Mouse (Mus musculus) layer of hippocampus, adult 9-11 months (tissue): Measurements from ENCODE around the gene Lrch3.
"Not testable (repeated sequence)": the region's sequence is repeated elsewhere in the genome, so short reads cannot be mapped to it uniquely, and the experiment has no call there.

Experiments used
- DNase-seq: peaks from one replicate; pipeline ENCODE4 v3.0.0; 2022

Lrch3 gene

GRCm38 (mm10) chr16:33056095-33056785 lies 142.3 kb downstream of the Lrch3 start, which contains the start of the genes Iqcg and Rpl35a:
Gene Iqcg (minus strand): TSS chr16:33056218.
Gene Rpl35a (plus strand): TSS chr16:33056453.
- DNase-seq, result peak; percentile 85

- DNase-seq, result peak; percentile 30
Measured at GRCm38 (mm10) chr16:33056786-33057185, 142.9 kb downstream of the Lrch3 start.

- no peak for DNase-seq
Measured at GRCm38 (mm10) chr16:33058033-33058432, 144.1 kb downstream of the Lrch3 start.

GRCm38 (mm10) chr16:33058656-33059055 lies 144.8 kb downstream of the Lrch3 start:
- DNase-seq, result not testable (repeated sequence)

- DNase-seq, result no peak
Measured at GRCm38 (mm10) chr16:33059471-33059870, 145.6 kb downstream of the Lrch3 start.

GRCm38 (mm10) chr16:33060926-33061325 lies 147.0 kb downstream of the Lrch3 start:
- DNase-seq, result no peak

- no peak for DNase-seq
Measured at GRCm38 (mm10) chr16:33061400-33061799, 147.5 kb downstream of the Lrch3 start.

GRCm38 (mm10) chr16:33062024-33062681 lies 148.3 kb downstream of the Lrch3 start, which contains the start of gene Lmln:
Gene Lmln (plus strand): TSS chr16:33062521.
- peak; percentile 91 for DNase-seq

GRCm38 (mm10) chr16:33062682-33063131 lies 148.8 kb downstream of the Lrch3 start:
- DNase-seq, result peak; percentile 87

GRCm38 (mm10) chr16:33063267-33063666 lies 149.4 kb downstream of the Lrch3 start:
- no peak for DNase-seq

- no peak for DNase-seq
Measured at GRCm38 (mm10) chr16:33064636-33065035, 150.7 kb downstream of the Lrch3 start.
